Mouse (Mus musculus) stomach, embryonic 16.5 days (tissue): Measurements from ENCODE around the gene Jmjd6. TPM values are rescaled to one million over a fixed set of nuclear protein-coding genes. Genes with fewer than 3 reads are reported as not detected.
"Not testable (repeated sequence)": the region's sequence is repeated elsewhere in the genome, so short reads cannot be mapped to it uniquely, and the experiment has no call there.

ENCODE experiments used
- ATAC-seq: fragments of 200-750 bp; cut with Nextera tagmentation; 2 replicates; pipeline ENCODE4 v1.8.0; 2017; ENCODE audit warnings: moderate number of reproducible peaks, moderate TSS enrichment; ENCODE audit not compliant: insufficient read depth, low FRiP score
- H3K27ac ChIP-seq: fragments of 300-500 bp; sonication (generic); 2 replicates; pipeline ENCODE4 v1.5.1; 2014; ENCODE audit warnings: low read length
- H3K27me3 ChIP-seq: fragments of 300-500 bp; sonication (generic); 2 replicates; pipeline ENCODE4 v1.6.1; 2014; ENCODE audit warnings: low read length, control low read depth, mixed read lengths; ENCODE audit not compliant: control insufficient read depth, insufficient read depth
- H3K36me3 ChIP-seq: fragments of 300-500 bp; sonication (generic); 2 replicates; pipeline ENCODE4 v1.6.1; 2014; ENCODE audit warnings: low read length; ENCODE audit not compliant: control insufficient read depth, insufficient read depth
- H3K4me1 ChIP-seq: fragments of 300-500 bp; sonication (generic); 2 replicates; pipeline ENCODE4 v1.6.1; 2014; ENCODE audit warnings: low read length, control low read depth, mixed read lengths; ENCODE audit not compliant: control insufficient read depth, insufficient read depth
- H3K4me2 ChIP-seq: fragments of 300-500 bp; sonication (generic); 2 replicates; pipeline ENCODE4 v1.6.1; 2014; ENCODE audit warnings: low read depth, low read length, mixed read lengths
- H3K4me3 ChIP-seq: fragments of 300-500 bp; sonication (generic); replicated peaks from 2 replicates; pipeline ENCODE4 v1.5.1; 2014; ENCODE audit warnings: mild to moderate bottlenecking, low read length
- H3K9ac ChIP-seq: fragments of 300-500 bp; sonication (generic); 2 replicates; pipeline ENCODE4 v1.6.1; 2014; ENCODE audit warnings: low read length
- H3K9me3 ChIP-seq: fragments of 300-500 bp; sonication (generic); replicated peaks from 2 replicates; pipeline ENCODE4 v1.6.1; 2016; ENCODE audit warnings: low read length, control low read depth; ENCODE audit not compliant: control insufficient read depth
- WGBS: fragments of 180-500 bp; shearing (Covaris S2); extraction: QIAGEN DNeasy Blood & Tissue Kit; methylation state at CpG from one replicate; pipeline ENCODE4 v1.1.7; 2014; 5-methylcytosine and 5-hydroxymethylcytosine counted together
- polyA plus RNA-seq: library from polyadenylated mRNA; unstranded; fragments of >200 nt; fragmentation: Nextera tagmentation; extraction: Ambion mirVana; gene quantifications from 2 replicates; pipeline ENCODE4 v1.2.1, GENCODE M21; 2015

The Jmjd6 gene
- polyA plus RNA-seq, 1 experiment from 2014 or later: 68.8 TPM

GRCm38 (mm10) chr11:116853512-116853928 lies 10.3 kb upstream of the Jmjd6 start:
- Histone ChIP-seq H3K4me1 (peaks cover 16% of the 10 kb centered on the region), H3K9me3 (no peaks in the 10 kb centered on the region), H3K4me2 (peak overlapping the region; percentile 53), H3K4me3 (peak overlapping the region; percentile 99), H3K27ac (peak overlapping the region; percentile 99), H3K9ac (peak overlapping the region; percentile 91), H3K27me3 (no peaks in the 10 kb centered on the region), H3K36me3 (peaks cover 5% of the 10 kb centered on the region; the same call in 1 of the 2 replicates)
- WGBS: under 1% methylated on average over 36 of the region's 36 CpGs
- ATAC-seq: peak; percentile 87

- peak; percentile 91 for ATAC-seq
- H3K27me3 ChIP-seq: no peaks in the 10 kb centered on the region
- no peaks in the 10 kb centered on the region for H3K9me3 ChIP-seq
- under 1% methylated on average over 68 of the region's 74 CpGs for WGBS
- peak within 1 kb of the TSS; percentile 86 for H3K4me2 ChIP-seq
- H3K36me3 ChIP-seq: peaks cover 5% of the 10 kb centered on the region; the same call in 1 of the 2 replicates
- peaks cover 17% of the 10 kb centered on the region for H3K4me1 ChIP-seq
- H3K9ac ChIP-seq: peak within 1 kb of the TSS; percentile 98
- H3K4me3 ChIP-seq: peak within 1 kb of the TSS; percentile 99
- peak within 1 kb of the TSS; percentile 99 for H3K27ac ChIP-seq
Measured at GRCm38 (mm10) chr11:116852891-116853511, 9.8 kb upstream of the Jmjd6 start, which contains the start of gene Srsf2. Srsf2 (minus strand) TSS chr11:116853094.

GRCm38 (mm10) chr11:116852291-116852890 lies 9.1 kb upstream of the Jmjd6 start, which contains the start of gene Mfsd11:
Mfsd11 (plus strand) TSS chr11:116852440.
- Histone ChIP-seq H3K9ac (peak within 1 kb of the TSS; percentile 98), H3K27me3 (no peaks in the 10 kb centered on the region), H3K36me3 (peaks cover 5% of the 10 kb centered on the region; the same call in 1 of the 2 replicates), H3K27ac (peak within 1 kb of the TSS; percentile 99), H3K4me2 (peak within 1 kb of the TSS; percentile 86), H3K4me1 (peaks cover 17% of the 10 kb centered on the region), H3K9me3 (no peaks in the 10 kb centered on the region), H3K4me3 (peak within 1 kb of the TSS; percentile 99)
- ATAC-seq: peak; percentile 65
- WGBS: under 1% methylated on average over 72 of the region's 91 CpGs

GRCm38 (mm10) chr11:116851576-116852290 lies 8.5 kb upstream of the Jmjd6 start:
- H3K9me3 ChIP-seq: no peaks in the 10 kb centered on the region
- peaks cover 17% of the 10 kb centered on the region for H3K4me1 ChIP-seq
- H3K9ac ChIP-seq: peak overlapping the region; percentile 98
- ATAC-seq: no peak
- H3K4me3 ChIP-seq: peak overlapping the region; percentile 99
- under 1% methylated on average over 29 of the region's 29 CpGs for WGBS
- no peaks in the 10 kb centered on the region for H3K27me3 ChIP-seq
- peaks cover 5% of the 10 kb centered on the region; the same call in 1 of the 2 replicates for H3K36me3 ChIP-seq
- H3K4me2 ChIP-seq: peak overlapping the region; percentile 86
- H3K27ac ChIP-seq: peak overlapping the region; percentile 99

GRCm38 (mm10) chr11:116850833-116851477 lies 7.7 kb upstream of the Jmjd6 start:
- peaks cover 17% of the 10 kb centered on the region for H3K4me1 ChIP-seq
- ATAC-seq: no peak
- no peaks in the 10 kb centered on the region for H3K27me3 ChIP-seq
- peak overlapping the region; percentile 99 for H3K4me3 ChIP-seq
- peak overlapping the region; percentile 18; the same call in 1 of the 2 replicates for H3K27ac ChIP-seq
- peak overlapping the region; percentile 98 for H3K9ac ChIP-seq
- H3K36me3 ChIP-seq: peaks cover 5% of the 10 kb centered on the region; the same call in 1 of the 2 replicates
- H3K4me2 ChIP-seq: peak overlapping the region; percentile 86
- WGBS: 21% methylated on average over 6 of the region's 6 CpGs
- no peaks in the 10 kb centered on the region for H3K9me3 ChIP-seq

- peak overlapping the region; percentile 33 for H3K4me3 ChIP-seq
- H3K9me3 ChIP-seq: no peaks in the 10 kb centered on the region
- no peak for ATAC-seq
- peaks cover 16% of the 10 kb centered on the region for H3K4me1 ChIP-seq
- peaks cover 5% of the 10 kb centered on the region; the same call in 1 of the 2 replicates for H3K36me3 ChIP-seq
- no peaks in the 10 kb centered on the region for H3K27me3 ChIP-seq
- WGBS: 25% methylated on average over 4 of the region's 4 CpGs
- 0 out of 2 replicates have a peak overlapping the region, but pooled peaks have one; percentile 46 for H3K9ac ChIP-seq
- peak overlapping the region; percentile 86 for H3K4me2 ChIP-seq
- no peak overlapping the region for H3K27ac ChIP-seq
Measured at GRCm38 (mm10) chr11:116850085-116850484, 6.8 kb upstream of the Jmjd6 start.

- Histone ChIP-seq H3K4me2 (no peak overlapping the region), H3K4me3 (no peak overlapping the region)
- no peak for ATAC-seq
Measured at GRCm38 (mm10) chr11:116849587-116849986, 6.3 kb upstream of the Jmjd6 start.

GRCm38 (mm10) chr11:116848877-116849178 lies 5.6 kb upstream of the Jmjd6 start:
- peaks cover 16% of the 10 kb centered on the region for H3K4me1 ChIP-seq
- not testable (repeated sequence) for H3K27ac ChIP-seq, H3K9ac ChIP-seq, H3K4me3 ChIP-seq, H3K27me3 ChIP-seq, ATAC-seq, H3K4me2 ChIP-seq, H3K9me3 ChIP-seq, H3K36me3 ChIP-seq
- WGBS: 73% methylated on average over 2 of the region's 2 CpGs

More at GRCm38 (mm10) chr11:116849587-116849986, 6.3 kb upstream of the Jmjd6 start:
- H3K4me1 ChIP-seq: peaks cover 12% of the 10 kb centered on the region
- no peak overlapping the region for H3K9ac ChIP-seq
- peaks cover 5% of the 10 kb centered on the region; the same call in 1 of the 2 replicates for H3K36me3 ChIP-seq
- H3K9me3 ChIP-seq: no peaks in the 10 kb centered on the region
- H3K27ac ChIP-seq: no peak overlapping the region
- no peaks in the 10 kb centered on the region for H3K27me3 ChIP-seq
